Mouse (Mus musculus): ENCODE measurements around the gene Trim46. TPM values are rescaled to one million over a fixed set of nuclear protein-coding genes. Genes with fewer than 3 reads are reported as not detected.
A peak's percentile ranks its signal among the peaks of the same experiment; 100 is the strongest.

Gene Trim46
- polyA plus RNA-seq, 1 experiment from 2014 or later, result 7.0 TPM

DNA sequence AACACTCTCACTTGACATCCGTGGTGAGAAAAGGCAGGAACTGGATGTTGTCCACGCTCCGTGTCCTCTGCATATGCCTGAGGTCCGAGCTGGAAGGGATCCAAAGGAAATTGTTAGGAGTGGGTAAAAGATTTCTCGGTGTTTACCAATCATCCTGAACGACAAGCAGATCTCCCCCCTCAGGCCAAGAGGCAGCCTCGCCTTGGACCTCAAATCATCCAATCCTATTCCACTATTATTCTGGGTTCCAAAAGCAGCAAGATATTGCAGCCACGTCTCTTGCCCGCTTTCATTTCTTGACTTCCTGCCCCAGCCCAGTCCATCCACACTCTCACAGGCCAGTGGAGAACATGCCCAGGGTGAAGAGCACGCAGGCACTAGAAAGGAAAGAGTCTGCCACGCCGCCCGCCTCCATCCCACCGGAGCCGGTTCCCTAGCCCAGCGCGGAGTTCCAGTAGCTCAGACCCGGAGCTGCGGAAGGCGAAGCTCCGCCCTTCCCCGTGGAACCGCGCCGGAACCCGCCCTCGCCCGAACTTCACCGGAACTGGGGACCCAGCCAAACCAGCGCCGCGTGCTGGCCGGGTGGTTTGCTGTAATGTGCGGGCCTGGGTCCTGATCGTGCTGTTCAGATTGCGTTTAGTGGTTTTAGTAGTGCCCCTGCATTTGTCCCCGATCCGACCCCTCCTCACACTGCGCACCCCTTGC, 24.1 kb upstream of the Trim46 start, which contains the start of gene Slc50a1:
Gene Slc50a1, minus strand, starts transcription at position 520 of the 705 bp plus-strand sequence.
- ATAC-seq (ENCODE audit: insufficient number of reproducible peaks, insufficient read depth, low FRiP score, low TSS enrichment, low read depth), result peak; percentile 38
- WGBS, result 3% methylated on average over 39 of the region's 39 CpGs
- Histone ChIP-seq H3K27ac (peak within 1 kb of the TSS; percentile 88), H3K9ac (peak within 1 kb of the TSS; percentile 83), H3K27me3 (no peaks in the 10 kb centered on the region), H3K4me1 (peaks cover 43% of the 10 kb centered on the region), H3K4me3 (peak within 1 kb of the TSS; percentile 59), H3K36me3 (peaks cover 25% of the 10 kb centered on the region), H3K9me3 (no peaks in the 10 kb centered on the region), H3K4me2 (peak within 1 kb of the TSS; percentile 78)

DNA sequence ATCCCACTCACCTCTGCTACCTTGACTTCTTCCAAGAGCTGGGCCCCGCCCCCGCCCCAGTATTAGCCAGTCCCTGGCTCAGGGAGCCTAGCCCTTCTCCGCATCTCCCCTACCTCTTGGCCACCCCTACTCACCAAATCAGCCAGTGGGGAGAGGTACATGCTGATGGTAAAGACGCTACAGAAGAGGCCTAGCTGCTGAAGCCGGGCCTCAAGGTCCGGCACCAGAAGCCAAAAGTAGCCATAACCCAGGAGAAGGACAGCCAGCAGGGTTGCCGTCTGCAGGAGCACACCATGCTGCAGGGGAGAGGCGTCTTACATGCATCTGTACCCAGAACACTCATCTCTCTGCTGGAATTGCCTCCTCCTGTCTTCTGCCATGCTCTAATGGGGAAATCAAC, 22.8 kb upstream of the Trim46 start:
- Histone ChIP-seq H3K27ac (no peak overlapping the region; the same call in 1 of the 2 replicates), H3K4me2 (peak overlapping the region; percentile 78), H3K4me1 (peaks cover 43% of the 10 kb centered on the region), H3K36me3 (peaks cover 17% of the 10 kb centered on the region), H3K4me3 (peak overlapping the region; percentile 59; the same call in 1 of the 2 replicates), H3K9me3 (no peaks in the 10 kb centered on the region), H3K9ac (peak overlapping the region; percentile 83; the same call in 1 of the 2 replicates), H3K27me3 (no peaks in the 10 kb centered on the region)
- no peak for ATAC-seq (ENCODE audit: insufficient number of reproducible peaks, insufficient read depth, low FRiP score, low TSS enrichment, low read depth)
- whole genome bisulfite sequencing, result 51% methylated on average over 8 of the region's 8 CpGs

DNA sequence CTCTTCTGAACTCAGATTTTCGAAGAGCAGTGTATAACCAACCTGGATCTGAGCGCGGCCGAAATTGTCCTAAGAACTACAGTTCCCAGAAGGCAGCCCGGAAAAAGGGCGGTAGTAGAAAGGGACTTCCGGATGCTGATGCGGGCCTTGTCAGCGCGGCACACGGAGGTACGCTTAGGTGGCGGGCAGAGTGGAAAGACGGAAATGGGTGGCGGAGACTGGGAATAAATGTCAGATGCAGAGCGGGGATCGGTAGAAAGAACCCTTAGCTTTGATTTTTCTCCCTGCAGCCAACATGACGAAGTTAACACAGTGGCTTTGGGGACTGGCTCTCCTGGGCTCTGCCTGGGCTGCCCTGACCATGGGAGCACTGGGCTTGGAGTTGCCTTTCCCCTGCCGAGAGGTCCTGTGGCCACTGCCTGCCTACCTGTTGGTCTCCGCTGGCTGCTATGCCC, 20.4 kb upstream of the Trim46 start:
- Histone ChIP-seq H3K27ac (peak overlapping the region; percentile 77), H3K4me1 (peaks cover 43% of the 10 kb centered on the region), H3K4me3 (peak overlapping the region; percentile 69), H3K27me3 (no peaks in the 10 kb centered on the region), H3K4me2 (peak overlapping the region; percentile 84), H3K9me3 (no peaks in the 10 kb centered on the region), H3K9ac (peak overlapping the region; percentile 88), H3K36me3 (no peaks in the 10 kb centered on the region)
- ATAC-seq (ENCODE audit: insufficient number of reproducible peaks, insufficient read depth, low FRiP score, low TSS enrichment, low read depth), result peak; percentile 57; the same call in 1 of the 2 replicates
- WGBS, result under 1% methylated on average over 20 of the region's 20 CpGs

DNA sequence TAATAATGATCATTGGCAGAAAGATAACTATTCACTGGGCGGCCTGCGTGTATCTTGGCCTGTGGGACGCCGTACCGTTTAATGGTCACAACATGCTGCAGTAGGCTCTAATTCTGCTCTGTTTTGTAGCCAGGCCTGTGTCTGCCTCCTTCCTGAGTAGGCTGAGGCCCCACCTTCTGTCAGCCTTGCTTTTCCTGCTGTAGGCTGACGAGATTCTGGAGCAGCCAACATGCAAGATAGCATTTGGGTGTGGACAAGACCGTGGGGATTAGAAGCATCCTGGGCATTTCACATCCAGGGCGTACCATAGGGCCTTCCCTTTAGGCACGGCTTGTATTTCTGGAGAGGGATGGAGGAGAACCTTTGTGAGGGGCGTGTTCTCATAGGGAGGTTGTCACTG, 16.3 kb upstream of the Trim46 start:
- H3K36me3 ChIP-seq, result no peaks in the 10 kb centered on the region
- ATAC-seq (ENCODE audit: insufficient number of reproducible peaks, insufficient read depth, low FRiP score, low TSS enrichment, low read depth), result no peak
- 74% methylated on average over 10 of the region's 10 CpGs for WGBS

DNA sequence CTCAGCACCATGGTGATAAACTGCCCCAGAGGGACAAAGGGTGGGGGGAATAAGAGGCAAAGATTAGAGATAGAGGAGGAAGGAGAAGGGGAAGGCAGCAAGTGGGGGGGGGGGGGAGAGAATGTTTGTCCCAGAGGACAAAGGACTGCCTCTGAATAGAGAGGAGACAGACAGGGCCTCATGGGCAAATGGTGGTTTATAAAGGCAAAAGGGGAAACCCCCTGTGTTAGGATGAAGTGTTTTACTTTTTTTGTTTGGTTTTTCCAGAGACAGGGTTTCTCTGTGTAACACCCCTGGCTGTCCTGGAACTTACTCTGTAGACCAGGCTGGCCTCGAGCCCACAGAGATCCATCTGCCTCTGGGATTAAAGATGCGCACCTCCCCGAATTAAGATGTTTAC, 14.1 kb upstream of the Trim46 start:
- Histone ChIP-seq H3K4me2 (no peak overlapping the region), H3K36me3 (no peaks in the 10 kb centered on the region), H3K4me3 (no peak overlapping the region), H3K27ac (no peak overlapping the region), H3K27me3 (no peaks in the 10 kb centered on the region), H3K4me1 (0 out of 2 replicates have a peak, but pooled peaks cover 3% of the 10 kb centered on the region), H3K9ac (no peak overlapping the region), H3K9me3 (no peaks in the 10 kb centered on the region)
- WGBS, result 78% methylated on average over 3 of the region's 3 CpGs
- no peak for ATAC-seq (ENCODE audit: insufficient number of reproducible peaks, insufficient read depth, low FRiP score, low TSS enrichment, low read depth)

More for the DNA sequence above, 16.3 kb upstream of the Trim46 start:
- no peak overlapping the region for H3K9ac ChIP-seq
- H3K27me3 ChIP-seq, result no peaks in the 10 kb centered on the region
- H3K4me1 ChIP-seq, result peaks cover 13% of the 10 kb centered on the region
- no peak overlapping the region for H3K27ac ChIP-seq
- no peak overlapping the region for H3K4me3 ChIP-seq
- H3K4me2 ChIP-seq, result no peak overlapping the region
- H3K9me3 ChIP-seq, result no peaks in the 10 kb centered on the region

DNA sequence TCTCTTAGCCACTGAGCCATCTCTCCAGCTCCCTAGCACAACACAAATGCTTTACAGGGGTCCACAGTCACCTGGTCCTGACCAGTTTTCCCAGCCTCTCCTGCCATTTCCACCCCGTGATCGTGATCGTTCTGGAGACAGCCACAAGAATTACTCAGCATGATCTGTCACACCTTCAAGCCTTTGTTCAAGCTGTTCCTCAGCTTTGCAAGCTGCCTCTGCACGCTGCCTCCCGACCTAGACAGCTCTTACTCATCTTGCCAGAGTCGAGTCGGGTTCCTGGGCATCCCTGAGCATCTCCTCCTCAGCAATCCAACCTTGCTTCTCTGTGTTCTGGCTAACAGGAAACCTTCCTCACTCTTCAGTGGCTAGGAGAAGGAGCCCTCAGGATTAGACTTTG, 13.0 kb upstream of the Trim46 start, which contains the start of gene Dpm3:
Gene Dpm3, plus strand, starts transcription at position 283 of the 400 bp plus-strand sequence.
- Histone ChIP-seq H3K36me3 (no peaks in the 10 kb centered on the region), H3K4me2 (no peak within 1 kb of the TSS), H3K4me3 (no peak within 1 kb of the TSS), H3K9ac (no peak within 1 kb of the TSS), H3K9me3 (no peaks in the 10 kb centered on the region), H3K27ac (no peak within 1 kb of the TSS), H3K4me1 (0 out of 2 replicates have a peak, but pooled peaks cover 3% of the 10 kb centered on the region), H3K27me3 (no peaks in the 10 kb centered on the region)
- 57% methylated on average over 7 of the region's 7 CpGs for WGBS
- no peak for ATAC-seq (ENCODE audit: insufficient number of reproducible peaks, insufficient read depth, low FRiP score, low TSS enrichment, low read depth)

DNA sequence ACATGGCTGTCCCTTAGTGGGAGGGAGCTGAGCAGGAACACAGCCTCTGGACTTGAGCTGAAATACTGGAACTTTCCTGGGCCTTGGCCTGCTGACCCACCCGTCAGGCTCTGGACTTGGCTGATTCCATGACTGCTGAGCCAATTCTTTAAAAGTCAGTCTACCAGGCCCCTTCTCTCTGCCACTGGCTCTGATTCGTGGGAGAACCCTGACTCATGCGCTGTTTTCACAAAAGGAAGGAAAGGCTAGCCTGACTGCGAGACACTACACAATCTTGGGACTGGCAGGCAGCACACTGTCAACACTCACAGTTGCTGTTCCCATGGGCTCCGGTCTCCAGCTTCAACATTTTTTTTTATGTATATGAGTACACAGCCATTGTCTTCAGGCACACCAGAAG, 10.1 kb upstream of the Trim46 start:
- Histone ChIP-seq H3K4me3 (no peak overlapping the region), H3K36me3 (no peaks in the 10 kb centered on the region), H3K9me3 (no peaks in the 10 kb centered on the region), H3K27ac (no peak overlapping the region), H3K27me3 (peaks cover 8% of the 10 kb centered on the region; the same call in 1 of the 2 replicates), H3K4me2 (no peak overlapping the region), H3K4me1 (peaks cover 13% of the 10 kb centered on the region), H3K9ac (no peak overlapping the region)
- 77% methylated on average over 5 of the region's 5 CpGs for WGBS
- ATAC-seq (ENCODE audit: insufficient number of reproducible peaks, insufficient read depth, low FRiP score, low TSS enrichment, low read depth), result no peak

DNA sequence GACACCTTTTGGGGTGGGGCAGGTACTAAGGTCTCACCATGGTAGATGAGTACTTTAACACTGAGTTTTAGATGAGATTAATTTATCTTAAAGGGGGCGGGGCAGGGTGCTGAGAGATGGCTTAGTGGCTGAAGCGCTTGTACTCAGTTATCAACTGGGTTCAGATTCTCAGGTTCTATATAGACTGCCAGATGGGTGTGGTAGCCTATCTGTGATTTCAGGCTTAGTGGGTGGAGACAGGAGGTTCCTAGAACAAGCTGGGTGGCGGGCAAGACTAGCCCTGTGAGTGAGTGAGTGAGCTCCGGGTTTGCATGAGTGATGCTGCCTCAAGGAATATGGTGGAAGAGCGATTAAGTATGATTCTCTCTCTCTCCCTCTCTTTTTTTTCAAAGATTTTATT, 8.9 kb upstream of the Trim46 start:
- peaks cover 20% of the 10 kb centered on the region for H3K4me1 ChIP-seq
- no peak overlapping the region for H3K27ac ChIP-seq
- no peaks in the 10 kb centered on the region for H3K9me3 ChIP-seq
- WGBS, result 88% methylated on average over 5 of the region's 5 CpGs
- no peak overlapping the region for H3K4me2 ChIP-seq
- no peak overlapping the region for H3K4me3 ChIP-seq
- H3K9ac ChIP-seq, result no peak overlapping the region
- no peak for ATAC-seq (ENCODE audit: insufficient number of reproducible peaks, insufficient read depth, low FRiP score, low TSS enrichment, low read depth)
- peaks cover 8% of the 10 kb centered on the region; the same call in 1 of the 2 replicates for H3K27me3 ChIP-seq
- H3K36me3 ChIP-seq, result no peaks in the 10 kb centered on the region

DNA sequence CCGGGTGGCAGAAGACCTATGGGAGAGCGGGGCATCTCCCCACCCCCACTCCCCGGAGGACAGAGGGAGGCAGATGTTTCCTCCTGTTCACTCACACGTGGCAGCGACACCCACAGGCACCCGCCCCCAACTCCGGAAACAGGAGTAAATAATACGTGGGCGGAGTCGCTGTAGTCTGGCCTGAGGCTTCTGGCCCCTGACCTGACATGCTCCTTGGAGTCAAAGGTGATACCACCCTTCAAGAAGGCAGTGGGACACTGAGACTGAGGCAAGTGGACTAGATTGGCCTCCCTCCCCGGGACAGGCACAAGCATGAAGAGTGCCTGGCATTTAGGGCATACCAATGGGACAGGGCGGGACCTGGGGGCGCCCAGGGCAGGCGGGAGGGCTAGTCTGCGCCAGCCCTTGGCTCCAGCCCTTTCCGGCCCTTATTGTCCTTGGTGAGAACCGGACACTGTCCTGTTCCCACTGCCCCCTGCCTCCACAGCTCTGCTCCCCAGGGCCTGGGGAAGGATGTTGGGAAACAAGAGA, 5.3 kb upstream of the Trim46 start:
- H3K4me3 ChIP-seq, result no peak overlapping the region

DNA sequence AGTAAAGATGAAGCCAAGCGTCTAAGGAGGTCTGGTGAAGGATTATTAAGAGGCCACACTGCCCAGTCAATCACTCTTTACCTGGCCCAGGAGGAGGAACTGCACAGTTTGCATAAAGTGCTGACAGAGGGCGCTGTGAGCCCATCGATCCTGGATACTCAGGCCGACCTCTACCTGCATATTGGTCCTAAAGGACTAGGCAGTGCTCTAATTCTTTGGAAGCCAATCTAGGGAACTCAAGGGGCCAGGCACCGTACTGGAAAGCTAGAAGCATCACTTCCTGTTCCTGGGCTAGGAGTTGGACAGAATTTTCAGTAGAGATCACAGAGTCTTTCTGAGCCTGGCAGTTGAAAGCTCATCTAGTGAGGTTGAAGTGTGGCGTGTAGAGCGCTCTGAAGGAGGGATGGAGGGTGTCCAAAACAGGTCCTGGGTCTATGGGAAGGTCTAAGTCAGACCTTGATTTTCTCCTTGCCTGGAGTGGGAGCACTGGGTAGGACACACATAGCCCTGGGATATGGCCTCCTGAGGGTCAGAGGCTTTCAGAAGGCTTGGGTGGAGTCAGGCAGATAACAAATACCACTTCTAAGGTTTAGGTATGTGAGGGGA, 4.4 kb upstream of the Trim46 start:
- ATAC-seq (ENCODE audit: insufficient number of reproducible peaks, insufficient read depth, low FRiP score, low TSS enrichment, low read depth), result no peak
- Histone ChIP-seq H3K27ac (no peak overlapping the region), H3K9me3 (no peaks in the 10 kb centered on the region), H3K4me2 (peak overlapping the region; percentile 46; the same call in 1 of the 2 replicates), H3K4me1 (peaks cover 34% of the 10 kb centered on the region), H3K9ac (no peak overlapping the region), H3K4me3 (no peak overlapping the region), H3K27me3 (peaks cover 8% of the 10 kb centered on the region; the same call in 1 of the 2 replicates), H3K36me3 (peaks cover 20% of the 10 kb centered on the region)
- 16% methylated on average over 7 of the region's 7 CpGs for WGBS

More for the DNA sequence above, 5.3 kb upstream of the Trim46 start:
- Histone ChIP-seq H3K27me3 (peaks cover 8% of the 10 kb centered on the region; the same call in 1 of the 2 replicates), H3K9ac (peak overlapping the region; percentile 37; the same call in 1 of the 2 replicates), H3K4me1 (peaks cover 28% of the 10 kb centered on the region), H3K9me3 (no peaks in the 10 kb centered on the region), H3K27ac (no peak overlapping the region), H3K4me2 (peak overlapping the region; percentile 46), H3K36me3 (peaks cover 20% of the 10 kb centered on the region)
- ATAC-seq (ENCODE audit: insufficient number of reproducible peaks, insufficient read depth, low FRiP score, low TSS enrichment, low read depth), result no peak
- WGBS, result 2% methylated on average over 17 of the region's 17 CpGs

DNA sequence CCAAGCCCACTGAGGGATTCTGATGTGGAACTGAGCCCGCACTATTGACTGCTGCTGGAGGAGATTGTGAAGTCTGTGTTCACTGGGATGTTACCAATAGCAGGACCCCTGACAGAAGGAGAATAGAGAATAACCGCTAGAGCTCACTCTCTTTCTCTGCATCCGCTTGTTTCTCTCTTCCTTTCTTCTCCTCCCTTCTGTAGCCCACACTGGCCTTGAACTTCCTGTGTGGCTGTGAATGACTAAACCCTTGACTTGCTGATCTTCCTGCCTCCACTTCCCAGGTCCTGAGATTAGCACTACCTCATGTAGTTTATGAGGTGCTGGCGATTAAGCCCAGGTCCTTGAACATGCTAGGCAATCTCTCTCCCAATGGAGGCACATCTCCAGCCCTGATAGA, 1.4 kb upstream of the Trim46 start:
- Histone ChIP-seq H3K36me3 (peaks cover 20% of the 10 kb centered on the region), H3K4me3 (peak overlapping the region; percentile 83), H3K4me1 (peaks cover 59% of the 10 kb centered on the region), H3K9ac (peak overlapping the region; percentile 90), H3K27me3 (peaks cover 10% of the 10 kb centered on the region; the same call in 1 of the 2 replicates), H3K4me2 (peak overlapping the region; percentile 90), H3K27ac (no peak overlapping the region), H3K9me3 (no peaks in the 10 kb centered on the region)
- no peak for ATAC-seq (ENCODE audit: insufficient number of reproducible peaks, insufficient read depth, low FRiP score, low TSS enrichment, low read depth)
- WGBS, result 90% methylated on average over 4 of the region's 4 CpGs

Data from embryonic facial prominence, embryonic 13.5 days (tissue).